Mouse (Mus musculus) ovary, adult 2 months (tissue): ENCODE results near the gene Gm27021. TPM values are rescaled to one million over a fixed set of nuclear protein-coding genes. Genes with fewer than 3 reads are reported as not detected.

Experiments
- polyA plus RNA-seq: library from polyadenylated mRNA; depleted of rRNA; stranded (reverse); fragments of >200 nt; gene quantifications from 2 replicates; pipeline ENCODE4 v1.2.3, GENCODE M21; 2012; rRNA removed

Gene Gm27021
- polyA plus RNA-seq, result 11.2 and 11.4 TPM in 2 replicates

GRCm38 (mm10) chr8:120667561-120668373 lies at the start of gene Gm27021, which contains the start of gene Cox4i1:
Gene Gm27021 (minus strand): TSS chr8:120668079.
Gene Cox4i1 (plus strand): TSS chr8:120668222.

GRCm38 (mm10) chr8:120668374-120668905 lies 561 bp upstream of the Gm27021 start, which contains the start of gene Emc8:
Gene Emc8 (minus strand): TSS chr8:120668573.

GRCm38 (mm10) chr8:120647532-120647931 lies 20.3 kb downstream of the Gm27021 start, which contains the start of gene 1190005I06Rik:
Gene 1190005I06Rik (minus strand): TSS chr8:120647632.

GRCm38 (mm10) chr8:120588908-120589771 lies 78.7 kb downstream of the Gm27021 start, which contains the start of gene Gins2:
Gene Gins2 (minus strand): TSS chr8:120589304.

Other genes with a start within 250 kb of the Gm27021 start
- 34.9 and 54.4 TPM in 2 replicates for gene Gins2, start 78.8 kb downstream of the Gm27021 start, polyA plus RNA-seq
- gene 1190005I06Rik, start 20.4 kb downstream of the Gm27021 start, polyA plus RNA-seq, result 10.3 and 15.7 TPM in 2 replicates
- gene Cox4i1, start 143 bp upstream of the Gm27021 start, polyA plus RNA-seq, result 707 and 809 TPM in 2 replicates
- gene Emc8, start 494 bp upstream of the Gm27021 start, polyA plus RNA-seq, result 218 and 238 TPM in 2 replicates
- gene Irf8, start 68.3 kb upstream of the Gm27021 start, polyA plus RNA-seq, result 22.9 and 27.7 TPM in 2 replicates